Mouse (Mus musculus): Measurements from ENCODE around the gene Ubox5.

Ubox5 gene

DNA sequence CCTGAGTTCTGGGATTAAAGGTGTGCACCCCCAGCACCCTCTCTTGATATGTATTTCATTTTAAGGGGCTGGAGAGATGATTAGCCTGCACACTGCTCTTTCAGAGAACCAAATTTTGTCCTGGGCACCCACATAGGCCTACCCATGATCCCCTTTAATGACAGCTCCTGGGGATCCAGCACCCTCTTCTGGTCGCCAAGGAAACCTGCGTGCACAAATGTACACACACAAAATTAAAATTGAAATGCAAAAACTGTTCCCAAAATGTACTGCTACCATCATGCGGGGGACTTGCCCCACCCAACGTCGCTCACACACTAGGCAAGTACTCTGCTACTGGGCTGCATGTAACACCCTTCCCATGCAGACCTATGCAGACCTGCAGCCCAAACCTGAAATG is 54.9 kb downstream of the Ubox5 start:
- DNase-seq, result no peak

DNA sequence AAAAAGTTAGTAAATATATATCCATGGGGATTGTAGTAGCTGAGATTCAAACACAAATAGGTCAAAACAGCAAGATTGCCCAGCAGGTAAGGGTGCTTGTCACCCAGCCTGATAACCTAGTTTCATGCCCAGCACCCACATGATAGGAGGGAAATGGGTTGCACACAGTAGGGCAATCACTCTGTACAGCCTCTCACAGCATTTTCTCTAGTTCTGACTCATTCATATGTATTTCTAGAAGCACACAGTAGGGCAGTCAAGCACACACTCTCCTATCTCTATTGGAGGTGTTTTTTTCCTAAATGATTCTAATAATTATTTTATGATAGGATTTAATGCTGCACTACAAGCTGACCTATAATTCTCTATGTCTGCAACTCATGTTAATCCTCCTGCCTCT is 59.9 kb downstream of the Ubox5 start:
- DNase-seq, result no peak

- DNase-seq, result no peak
Observed at GRCm38 (mm10) chr2:130568921-130569320, 60.9 kb downstream of the Ubox5 start.

DNA sequence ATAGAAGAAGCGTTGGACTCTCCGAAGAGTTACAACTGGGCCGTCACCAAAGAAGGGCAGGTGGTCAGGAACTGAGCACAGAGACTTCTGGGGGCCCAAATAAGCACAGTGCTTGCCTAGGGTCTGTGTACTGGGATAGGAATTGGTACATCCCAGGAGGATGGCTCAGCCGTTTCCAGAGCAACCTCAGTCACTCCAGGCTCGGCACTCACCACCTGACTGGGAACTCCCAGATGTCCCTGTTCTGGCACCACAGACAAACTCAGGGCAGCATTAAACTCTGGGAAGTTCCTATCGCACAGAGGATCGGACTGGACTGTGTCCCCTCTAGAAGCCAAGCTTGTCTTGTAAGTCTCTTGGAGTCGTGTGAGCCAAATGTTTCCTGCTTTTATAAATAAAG is 64.9 kb downstream of the Ubox5 start:
- no peak for DNase-seq

DNA sequence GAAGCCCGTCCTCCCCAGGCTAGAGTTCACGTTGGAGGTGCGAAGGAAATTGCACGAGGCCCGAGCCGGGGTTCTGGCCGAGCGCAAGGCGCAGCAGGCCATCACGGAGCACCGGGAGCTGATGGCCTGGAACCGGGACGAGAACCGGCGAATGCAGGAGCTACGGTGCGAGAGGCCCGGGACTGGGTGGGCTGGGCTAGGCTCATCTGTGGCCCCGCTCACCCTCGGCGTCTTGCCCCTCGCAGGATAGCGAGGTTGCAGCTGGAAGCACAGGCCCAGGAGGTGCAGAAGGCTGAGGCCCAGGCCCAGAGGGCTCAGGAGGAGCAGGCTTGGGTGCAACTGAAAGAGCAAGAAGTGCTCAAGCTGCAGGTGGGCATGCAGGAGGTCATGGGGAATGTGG is 65.8 kb downstream of the Ubox5 start:
- DNase-seq, result peak; percentile 93

DNA sequence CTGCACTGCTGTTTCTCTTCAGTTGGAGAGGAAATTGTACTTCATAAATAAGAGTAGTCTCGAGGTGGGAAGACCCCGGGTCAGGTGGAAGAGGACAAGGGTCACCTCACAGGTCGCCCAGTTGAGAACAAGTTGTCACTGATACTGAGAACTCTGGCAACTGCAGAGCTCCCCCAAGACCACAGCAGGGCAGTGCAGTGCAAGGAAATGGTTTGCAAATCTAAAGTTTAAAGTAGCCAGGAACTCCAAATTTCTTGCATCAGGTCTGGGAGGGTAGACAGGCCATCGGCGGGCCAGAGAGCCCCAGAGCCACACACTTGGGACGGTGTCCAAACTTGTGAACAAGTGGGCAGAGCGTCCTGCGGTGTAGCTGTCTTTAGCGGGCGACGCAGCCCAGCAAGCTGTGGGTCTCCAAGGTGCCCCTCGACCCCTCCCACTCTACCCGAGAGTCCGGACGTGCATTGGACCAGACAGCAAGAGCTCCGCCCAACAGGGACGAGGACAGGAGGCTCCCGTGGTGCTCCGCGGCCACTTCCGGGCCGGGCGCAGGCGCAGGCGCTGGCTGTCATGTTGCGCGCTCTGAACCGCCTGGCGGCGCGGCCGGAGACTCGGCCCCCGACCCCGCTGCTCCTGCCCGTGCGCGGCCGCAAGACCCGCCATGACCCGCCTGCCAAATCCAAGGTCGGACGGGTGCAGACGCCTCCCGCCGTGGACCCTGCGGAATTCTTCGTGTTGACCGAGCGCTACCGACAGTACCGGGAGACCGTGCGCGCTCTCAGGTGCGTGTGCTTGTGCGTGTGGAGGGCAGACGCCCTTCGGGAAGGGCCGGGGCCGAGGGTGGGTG is 66.4 kb downstream of the Ubox5 start, which contains the start of gene Mrps26:
TSS of gene Mrps26 (plus strand) at position 531 of the 844 bp plus-strand sequence.
- peak; percentile 100 for DNase-seq

- DNase-seq, result no peak
Observed at GRCm38 (mm10) chr2:130558015-130558414, 71.8 kb downstream of the Ubox5 start.

DNA sequence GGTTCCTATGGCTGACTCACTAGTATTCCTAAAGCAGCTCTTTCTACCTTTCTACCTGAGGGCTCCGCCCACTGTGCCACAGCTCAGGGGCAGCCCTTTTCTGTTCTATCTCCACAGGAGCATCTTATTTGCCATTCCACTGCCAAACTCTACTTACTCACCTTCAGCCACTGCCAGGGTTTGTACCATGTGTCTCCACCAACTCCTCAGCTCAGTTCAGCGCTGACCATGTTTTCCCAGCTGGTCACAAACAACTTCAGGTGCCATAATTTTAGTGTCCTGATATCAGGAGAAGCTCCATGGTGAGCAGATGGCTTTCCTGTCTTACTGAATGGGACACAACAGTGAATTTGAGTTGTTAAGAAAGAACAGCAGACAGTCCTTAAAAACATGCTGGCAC is 72.4 kb downstream of the Ubox5 start:
- no peak for DNase-seq

DNA sequence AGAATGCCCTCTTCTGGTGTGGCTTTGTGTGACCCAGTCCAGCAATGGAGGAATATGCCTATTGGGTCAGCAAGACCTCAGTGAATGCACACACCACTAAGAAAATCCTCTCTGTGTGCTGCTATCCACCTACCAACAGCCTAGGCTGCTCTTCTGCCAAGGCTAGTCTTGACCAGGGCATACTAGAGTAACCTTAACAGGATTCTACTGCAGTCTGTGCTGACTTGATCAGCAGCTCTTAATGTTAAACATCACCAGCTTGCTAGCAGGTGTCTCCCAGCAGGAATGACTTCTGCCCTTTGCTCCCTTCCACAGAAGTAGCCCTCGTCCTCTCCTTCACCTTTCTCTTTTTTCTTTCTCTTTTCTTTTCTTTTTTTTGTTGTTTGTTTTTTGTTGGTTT is 73.5 kb downstream of the Ubox5 start:
- DNase-seq, result no peak

DNA sequence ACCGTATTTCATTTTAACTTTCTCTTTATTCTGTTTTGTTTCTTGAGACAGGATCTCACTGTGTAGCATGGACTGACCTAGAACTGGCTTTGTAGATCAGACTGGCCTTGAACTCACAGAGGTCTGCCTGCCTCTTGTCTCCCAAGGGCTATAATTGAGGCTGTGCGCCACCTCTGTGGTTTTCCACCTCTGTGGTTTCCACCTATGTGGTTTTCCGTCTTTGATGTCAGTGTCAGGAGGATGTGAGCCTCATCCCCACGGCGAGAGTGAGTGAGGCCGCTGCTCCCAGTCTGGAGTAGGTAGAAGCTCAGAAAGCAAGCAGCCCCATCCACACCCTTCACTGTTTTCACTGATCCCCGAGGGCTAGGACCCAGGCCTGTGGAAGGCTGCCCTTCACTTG is 75.0 kb downstream of the Ubox5 start:
- DNase-seq, result no peak

GRCm38 (mm10) chr2:130546957-130547356 is 82.9 kb downstream of the Ubox5 start:
- DNase-seq, result no peak

GRCm38 (mm10) chr2:130540266-130540665 is 89.6 kb downstream of the Ubox5 start:
- DNase-seq, result no peak

All from heart, adult 11 months (tissue).